Mouse (Mus musculus) spleen, adult 12 weeks (tissue): Measurements from ENCODE around the gene Xcl1.

Experiments used
- DNase-seq: peaks from one replicate; pipeline ENCODE4 v3.0.0; 2022; ENCODE audit warnings: low spot score

Gene Xcl1

DNA sequence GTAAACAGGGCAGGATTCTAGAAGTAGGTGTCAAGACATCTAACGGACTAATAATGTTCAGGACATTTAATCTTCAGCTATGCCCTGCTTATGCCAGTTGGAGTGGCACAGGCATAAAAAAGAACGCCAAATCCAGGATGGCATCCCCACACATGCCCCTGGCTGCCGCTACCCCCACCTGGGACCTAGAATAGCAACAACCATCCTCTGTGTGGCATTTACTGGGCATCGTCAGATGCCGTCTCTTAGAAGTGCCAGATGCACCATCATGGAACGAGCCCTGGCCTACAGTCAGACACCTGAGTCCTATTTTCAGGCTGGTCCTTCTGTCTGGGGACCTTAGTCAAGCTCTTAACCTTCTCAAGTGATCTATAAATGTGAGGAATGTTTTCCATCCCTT is 34.6 kb downstream of the Xcl1 start:
- no peak for DNase-seq

- DNase-seq = no peak
Observed at GRCm38 (mm10) chr1:164900226-164900625, 35.1 kb downstream of the Xcl1 start.

DNA sequence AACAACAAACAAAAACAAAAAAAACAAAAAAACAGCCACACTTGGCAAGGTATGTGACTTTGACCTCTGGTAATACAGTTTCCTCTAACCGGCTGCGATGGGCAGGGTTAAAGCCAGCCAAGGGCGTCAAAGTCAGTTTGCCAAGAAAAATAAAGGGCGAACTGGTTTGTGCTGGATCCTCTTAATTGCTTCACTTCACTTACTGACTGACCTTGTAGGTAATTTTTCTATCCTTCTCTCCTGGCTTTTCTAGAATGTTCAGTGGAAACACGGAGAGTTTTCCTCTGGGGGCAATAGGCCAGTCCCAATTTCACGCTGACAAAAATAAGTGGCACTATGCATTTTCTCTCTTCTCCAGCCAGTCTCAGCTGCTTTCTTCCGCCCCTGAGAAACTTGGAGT is 35.8 kb downstream of the Xcl1 start:
- no peak for DNase-seq

GRCm38 (mm10) chr1:164898846-164899351 is 36.4 kb downstream of the Xcl1 start:
- peak; percentile 35 for DNase-seq

GRCm38 (mm10) chr1:164897163-164897817 is 38.0 kb downstream of the Xcl1 start:
- DNase-seq = no peak

GRCm38 (mm10) chr1:164896211-164897145 is 38.8 kb downstream of the Xcl1 start:
- DNase-seq = no peak

DNA sequence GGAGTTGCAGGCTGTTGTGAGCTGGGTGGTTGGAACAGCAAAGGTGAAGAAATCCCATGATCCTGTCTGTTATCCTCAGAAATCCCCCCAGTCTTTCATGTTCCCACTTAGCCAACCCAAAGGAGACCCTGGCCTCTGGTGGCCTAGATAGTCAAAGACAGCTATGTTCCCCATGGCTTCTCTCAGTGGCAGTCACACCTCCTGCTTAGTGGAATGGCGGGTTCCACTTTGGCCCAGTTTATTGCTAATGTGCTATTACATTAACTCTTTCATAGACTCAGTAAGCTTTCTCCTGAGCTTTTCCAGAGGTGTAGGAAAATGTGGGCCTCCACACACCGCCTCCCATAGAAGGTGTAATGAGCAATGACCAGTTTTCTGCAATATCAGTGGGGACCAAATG is 39.5 kb downstream of the Xcl1 start:
- DNase-seq = no peak

DNA sequence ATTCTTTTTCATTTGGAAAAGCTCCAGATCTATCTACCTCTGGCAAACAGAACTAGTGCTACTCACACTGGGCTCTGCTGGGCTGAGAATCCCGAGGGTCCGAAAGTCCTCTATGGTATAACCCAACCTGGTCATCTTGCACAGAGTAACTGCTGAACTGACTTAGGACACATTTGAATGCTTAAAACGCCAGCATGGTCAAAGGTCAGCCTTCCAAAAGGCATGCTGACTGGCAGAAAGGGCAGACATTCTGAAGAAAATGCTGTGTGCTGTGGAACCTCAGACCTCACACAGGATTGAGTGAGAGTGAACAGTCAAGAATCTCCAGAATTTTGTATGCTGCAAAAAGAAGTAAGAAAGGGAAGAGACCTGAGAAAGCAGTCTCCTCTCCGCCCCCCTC is 45.0 kb downstream of the Xcl1 start:
- no peak for DNase-seq

- no peak for DNase-seq
Observed at GRCm38 (mm10) chr1:164888563-164888962, 46.8 kb downstream of the Xcl1 start.

GRCm38 (mm10) chr1:164887775-164888174 is 47.6 kb downstream of the Xcl1 start:
- DNase-seq = no peak

- DNase-seq = no peak
Observed at GRCm38 (mm10) chr1:164881891-164882290, 53.4 kb downstream of the Xcl1 start.
